Mouse (Mus musculus) liver, postnatal 0 days (tissue): Measurements from ENCODE around the gene Ttc33.

ENCODE experiments used
- CTCF ChIP-seq: sonication (generic); IDR thresholded peaks from 2 replicates; pipeline ENCODE4 v1.5.1; 2016; ENCODE audit warnings: antibody characterized with exemption, low read depth
- EP300 ChIP-seq: IDR thresholded peaks from 2 replicates; pipeline ENCODE4 v1.6.1; 2016; ENCODE audit warnings: antibody characterized with exemption, low read depth, mild to moderate bottlenecking

DNA sequence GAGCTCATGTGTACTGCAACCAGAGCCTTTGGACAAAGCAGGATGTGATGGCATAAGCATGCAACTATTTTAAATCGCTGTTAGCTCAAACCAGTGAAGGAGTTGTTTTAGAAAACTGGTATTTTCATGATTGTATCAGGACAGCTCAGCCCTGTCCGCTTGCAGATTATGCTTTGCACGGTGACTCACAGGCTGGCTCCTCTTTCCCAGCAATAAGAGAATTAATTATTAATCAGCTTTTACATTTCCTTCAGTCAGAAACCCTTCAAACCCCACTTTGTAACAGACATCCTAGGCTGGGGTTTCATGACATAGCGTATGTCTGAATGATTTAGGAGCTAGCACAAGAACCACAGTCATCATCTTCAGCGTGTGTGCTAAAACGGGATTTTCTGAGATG is 35.2 kb downstream of the Ttc33 start:
- TF ChIP-seq CTCF (no peak), EP300 (no peak)
